Mouse (Mus musculus) left cerebral cortex, adult 2 months (tissue): ENCODE measurements around the gene Slc2a9. TPM values are rescaled to one million over a fixed set of nuclear protein-coding genes. Genes with fewer than 3 reads are reported as not detected.

Experiments
- DNase-seq, 2 experiments: peaks; one replicate each; pipeline ENCODE4 v3.0.0; 2021 to 2022; ENCODE audit warnings: low spot score in 2 of 2, mixed read lengths in 1 of 2; ENCODE audit errors: extremely low spot score in 1 of 2
- H3K27ac ChIP-seq: fragments of 200-600 bp; 2 replicates; pipeline ENCODE4 v1.8.1; 2022
- H3K4me3 ChIP-seq: fragments of 200-600 bp; 2 replicates; pipeline ENCODE4 v1.8.1; 2022
- CTCF ChIP-seq: fragments of 200-600 bp; IDR thresholded peaks from 2 replicates; pipeline ENCODE4 v1.8.1; 2022; ENCODE audit warnings: antibody characterized with exemption, mild to moderate bottlenecking, moderate library complexity
- intact Hi-C: fragments of 180-260 bp; cut with DNase I; formaldehyde crosslinking; loops from one replicate; pipeline ENCODE4 v1.15.1; 2025
- total RNA-seq, 2 experiments: library from RNA; stranded (reverse); gene quantifications; 2 replicates each; pipeline ENCODE4 v1.2.3; 2021

The Slc2a9 gene
- total RNA-seq, 2 experiments from 2014 or later: 0.37 to 0.95 TPM

GRCm38 (mm10) chr5:38422426-38422825 is 80.5 kb downstream of the Slc2a9 start:
- intact Hi-C loops: no loop called here

GRCm38 (mm10) chr5:38418799-38419198 is 84.1 kb downstream of the Slc2a9 start:
- intact Hi-C loops: no loop called here
- no peak for TF ChIP-seq CTCF
- no peak for DNase-seq
- Histone ChIP-seq H3K27ac (no peak overlapping the region), H3K4me3 (no peak overlapping the region)

More at GRCm38 (mm10) chr5:38422426-38422825, 80.5 kb downstream of the Slc2a9 start:
- Histone ChIP-seq H3K27ac (no peak overlapping the region), H3K4me3 (no peak overlapping the region)
- TF ChIP-seq CTCF: no peak
- no peak for DNase-seq

DNA sequence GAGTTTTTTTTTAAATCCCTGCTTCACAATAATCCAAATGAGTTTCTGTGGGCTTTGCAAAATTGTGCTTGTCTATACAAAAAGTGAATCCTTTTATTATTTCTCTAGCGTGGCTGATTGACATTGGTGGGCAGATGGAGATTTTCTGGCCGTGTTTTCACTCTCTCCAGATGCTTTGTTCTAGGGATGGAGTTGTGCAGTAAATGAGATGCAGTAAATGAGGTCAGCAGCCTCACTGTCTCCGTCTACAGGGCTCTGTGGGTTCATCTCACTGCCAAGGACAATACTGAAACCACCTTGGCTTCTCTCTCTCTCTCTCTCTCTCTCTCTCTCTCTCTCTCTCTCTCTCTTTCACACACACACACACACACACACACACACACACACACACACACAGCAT is 99.3 kb downstream of the Slc2a9 start:
- DNase-seq: no peak
- intact Hi-C loops: no loop called here
- no peak for TF ChIP-seq CTCF
- H3K27ac ChIP-seq: no peak overlapping the region
- H3K4me3 ChIP-seq: no peak overlapping the region

- Histone ChIP-seq H3K4me3 (no peak overlapping the region), H3K27ac (no peak overlapping the region)
- intact Hi-C loops: no loop called here
- DNase-seq: no peak
- TF ChIP-seq CTCF: no peak
These were observed 100.7 kb downstream of the Slc2a9 start for GRCm38 (mm10) chr5:38402288-38402687.

GRCm38 (mm10) chr5:38388857-38389256 is 114.1 kb downstream of the Slc2a9 start:
- Histone ChIP-seq H3K4me3 (no peak overlapping the region), H3K27ac (no peak overlapping the region)
- intact Hi-C loops: no loop called here
- no peak for DNase-seq
- TF ChIP-seq CTCF: no peak

- DNase-seq: no peak
- Histone ChIP-seq H3K27ac (no peak overlapping the region), H3K4me3 (no peak overlapping the region)
- TF ChIP-seq CTCF: no peak
- intact Hi-C loops: no loop called here
These were observed 114.5 kb downstream of the Slc2a9 start for GRCm38 (mm10) chr5:38388420-38388823.

- no peak for DNase-seq
- intact Hi-C loops: no loop called here
- TF ChIP-seq CTCF: no peak
- Histone ChIP-seq H3K4me3 (no peak overlapping the region), H3K27ac (no peak overlapping the region)
These were observed 123.0 kb downstream of the Slc2a9 start for GRCm38 (mm10) chr5:38379970-38380369.

GRCm38 (mm10) chr5:38372369-38372768 is 130.6 kb downstream of the Slc2a9 start:
- no peak for TF ChIP-seq CTCF
- no peak overlapping the region for H3K27ac ChIP-seq
- no peak for DNase-seq
- no peak overlapping the region for H3K4me3 ChIP-seq
- intact Hi-C loops: no loop called here

DNA sequence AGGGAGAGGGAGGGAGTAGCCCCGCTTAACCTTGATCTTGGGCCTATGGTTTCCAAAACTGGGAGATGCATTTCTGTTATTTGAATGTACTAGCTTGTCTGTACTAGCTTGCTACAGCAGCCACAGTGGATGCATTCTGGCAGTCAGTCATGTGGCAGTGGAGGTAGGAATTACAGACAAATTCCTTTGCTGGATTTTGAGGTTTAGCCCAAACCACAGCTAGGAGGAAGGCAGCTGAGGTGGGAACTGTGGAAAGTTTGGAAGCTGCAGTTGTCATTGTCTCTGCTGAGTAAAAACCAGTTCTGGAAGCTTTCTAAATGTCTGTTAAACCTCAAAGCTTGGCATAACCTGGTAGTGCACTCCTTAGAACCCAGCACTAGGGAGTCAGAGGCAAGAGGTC is 131.6 kb downstream of the Slc2a9 start:
- no peak overlapping the region for H3K27ac ChIP-seq
- no peak overlapping the region for H3K4me3 ChIP-seq
- intact Hi-C loops: no loop called here
- no peak for TF ChIP-seq CTCF
- DNase-seq: no peak

- no peak for TF ChIP-seq CTCF
- 0 out of 2 replicates have a peak overlapping the region, but pooled peaks have one; percentile 15 for H3K27ac ChIP-seq
- peak overlapping the region; percentile 18 for H3K4me3 ChIP-seq
- intact Hi-C loops: no loop called here
- no peak for DNase-seq
These were observed 136.1 kb downstream of the Slc2a9 start for GRCm38 (mm10) chr5:38366650-38367470.

GRCm38 (mm10) chr5:38365521-38365920 is 137.4 kb downstream of the Slc2a9 start:
- intact Hi-C loops: no loop called here
- Histone ChIP-seq H3K27ac (no peak overlapping the region), H3K4me3 (no peak overlapping the region)
- no peak for DNase-seq
- no peak for TF ChIP-seq CTCF

DNA sequence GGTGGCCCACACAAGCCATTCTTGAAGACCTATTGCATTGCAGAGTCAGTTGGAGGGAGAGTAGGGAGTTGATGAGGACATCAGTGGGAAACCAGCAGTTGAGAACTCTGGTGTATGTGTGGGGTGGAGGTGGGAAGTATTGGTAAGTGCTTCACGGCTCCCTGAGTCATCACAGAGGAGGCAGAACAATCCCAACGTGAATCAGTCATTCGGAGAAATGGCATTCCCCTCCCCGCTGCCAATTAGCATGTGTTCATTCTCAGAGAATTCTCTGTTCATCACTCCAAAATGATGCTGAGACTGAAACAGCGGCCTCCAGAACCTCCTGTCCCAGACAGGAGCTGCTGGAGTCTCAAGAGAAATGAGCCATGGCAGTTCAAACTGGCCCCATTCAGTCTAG is 138.5 kb downstream of the Slc2a9 start:
- no peak for TF ChIP-seq CTCF
- no peak overlapping the region; the same call in 1 of the 2 replicates for H3K27ac ChIP-seq
- DNase-seq: peak; percentile 37 to 55
- no peak overlapping the region for H3K4me3 ChIP-seq
- intact Hi-C loops: no loop called here

DNA sequence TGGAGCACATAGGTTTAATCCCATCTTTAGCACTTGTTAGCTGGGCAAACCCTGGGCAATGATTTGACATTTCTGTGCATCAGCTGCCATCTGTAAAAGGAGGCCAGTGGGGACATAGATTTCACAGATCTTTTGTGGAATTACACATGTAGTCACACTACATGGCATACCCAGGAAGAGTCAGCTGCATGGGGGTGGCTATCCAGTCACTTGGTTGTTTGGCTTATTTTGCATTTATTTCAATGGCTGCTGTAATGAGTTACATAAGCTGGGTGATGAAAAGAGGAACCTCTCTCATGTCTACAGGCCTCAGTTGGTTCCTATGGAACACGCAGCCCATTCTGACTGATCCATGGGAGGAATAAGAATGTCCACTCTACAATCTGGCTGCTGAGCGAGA is 143.2 kb downstream of the Slc2a9 start:
- intact Hi-C loops: loop anchor here (5.0 kb wide), 1 partner anchor 83 kb away; no protein-coding TSS in a partner anchor
- DNase-seq: no peak
- Histone ChIP-seq H3K27ac (no peak overlapping the region), H3K4me3 (no peak overlapping the region)
- no peak for TF ChIP-seq CTCF
